ENCODE assay signal across 8 mouse cellular contexts in genomic region chr15:102107689-102108573, GRCm38 (mm10). TPM values are rescaled to one million over a fixed set of nuclear protein-coding genes. Genes with fewer than 3 reads are reported as not detected.
DNase-seq lines count a peak whose midpoint lies in the region; ATAC-seq and TF ChIP-seq lines count a peak whose summit lies in the region.

No protein-coding gene starts in this region.

- H3K9ac ChIP-seq in embryonic facial prominence, embryonic 11.5 days (replicated peaks; ENCODE audit: low read length), result no peak overlapping the region
- H3K9ac ChIP-seq in heart, embryonic 16.5 days (ENCODE audit: low read length), result no peak overlapping the region
- no peak overlapping the region for H3K9ac ChIP-seq in midbrain, embryonic 12.5 days (replicated peaks)

- intact Hi-C loops in left cerebral cortex, postnatal 25 days (cut with DNase I), result loop anchor here (5.0 kb wide), 2 partner anchors 39 to 114 kb away; no protein-coding TSS in a partner anchor

- peaks cover 16% of the 10 kb centered on the region for H3K4me1 ChIP-seq in embryonic facial prominence, embryonic 11.5 days (ENCODE audit: control insufficient read depth, insufficient read depth, low read length)
- H3K4me1 ChIP-seq in heart, embryonic 16.5 days (ENCODE audit: control insufficient read depth, insufficient read depth, low read length), result peaks cover 61% of the 10 kb centered on the region
- H3K4me1 ChIP-seq in midbrain, embryonic 12.5 days, result peaks cover 41% of the 10 kb centered on the region
- H3K4me1 ChIP-seq in thymus, adult 2 months (replicated peaks; ENCODE audit: control insufficient read depth, insufficient read depth, low read length), result peaks cover 18% of the 10 kb centered on the region

- peak; percentile 80 for DNase-seq in right cerebral cortex, postnatal 14 days
- DNase-seq in right cerebral cortex, adult 18-20 months, result no peak
- peak; percentile 78 for DNase-seq in adrenal gland, postnatal 14 days
- DNase-seq in embryonic facial prominence, embryonic 11.5 days (ENCODE audit: low spot score), result peak; percentile 83
- peak; percentile 72 for DNase-seq in left cerebral cortex, postnatal 25 days (ENCODE audit: low spot score in 2 of 2)
- DNase-seq in thymus, adult 2 months, result peak; percentile 79

- H3K4me3 ChIP-seq in embryonic facial prominence, embryonic 11.5 days (ENCODE audit: low read depth, low read length), result no peak overlapping the region
- H3K4me3 ChIP-seq in heart, embryonic 16.5 days (ENCODE audit: low read length), result no peak overlapping the region
- no peak overlapping the region for H3K4me3 ChIP-seq in midbrain, embryonic 12.5 days
- no peak overlapping the region for H3K4me3 ChIP-seq in thymus, adult 2 months (ENCODE audit: control insufficient read depth, insufficient read depth, low read length)

- no peak overlapping the region for H3K4me2 ChIP-seq in embryonic facial prominence, embryonic 11.5 days (ENCODE audit: low read depth, low read length)
- H3K4me2 ChIP-seq in heart, embryonic 16.5 days (ENCODE audit: low read depth, low read length), result no peak overlapping the region
- H3K4me2 ChIP-seq in midbrain, embryonic 12.5 days (replicated peaks), result peak overlapping the region; percentile 58; the same call in 1 of the 2 replicates

- no peaks in the 10 kb centered on the region; the same call in 1 of the 2 replicates for H3K36me3 ChIP-seq in embryonic facial prominence, embryonic 11.5 days (replicated peaks; ENCODE audit: control insufficient read depth, insufficient read depth, low read depth, low read length)
- peaks cover 29% of the 10 kb centered on the region for H3K36me3 ChIP-seq in heart, embryonic 16.5 days (ENCODE audit: control insufficient read depth, insufficient read depth)
- no peaks in the 10 kb centered on the region for H3K36me3 ChIP-seq in midbrain, embryonic 12.5 days
- no peaks in the 10 kb centered on the region for H3K36me3 ChIP-seq in thymus, adult 2 months (ENCODE audit: control insufficient read depth, insufficient read depth, low read length)

- TF ChIP-seq CTCF in thymus, adult 2 months (IDR thresholded peaks at IDR 0.05; ENCODE audit: borderline replicate concordance, control insufficient read depth, extremely low read depth, insufficient read depth, low read length, poor library complexity), result no peak

- no peak for ATAC-seq in embryonic facial prominence, embryonic 11.5 days (replicated peaks; ENCODE audit: insufficient number of reproducible peaks, low FRiP score, low TSS enrichment, low read depth)
- no peak for ATAC-seq in heart, embryonic 16.5 days (replicated peaks; ENCODE audit: extremely low read depth, insufficient read depth, low FRiP score)
- ATAC-seq in midbrain, embryonic 12.5 days (ENCODE audit: low FRiP score, low read depth), result no peak

- H3K27me3 ChIP-seq in embryonic facial prominence, embryonic 11.5 days (ENCODE audit: control insufficient read depth, insufficient read depth, low read length), result no peaks in the 10 kb centered on the region; the same call in 1 of the 2 replicates
- H3K27me3 ChIP-seq in heart, embryonic 16.5 days (ENCODE audit: control insufficient read depth, insufficient read depth, low read length), result no peaks in the 10 kb centered on the region
- H3K27me3 ChIP-seq in midbrain, embryonic 12.5 days, result peaks cover 51% of the 10 kb centered on the region
- H3K27me3 ChIP-seq in thymus, adult 2 months (ENCODE audit: control insufficient read depth, insufficient read depth, low read length), result no peaks in the 10 kb centered on the region

- TF ChIP-seq POLR2A in thymus, adult 2 months (IDR thresholded peaks at IDR 0.05; ENCODE audit: control insufficient read depth, extremely low read depth, insufficient read depth, low read length, poor library complexity), result no peak

- no peaks in the 10 kb centered on the region for H3K9me3 ChIP-seq in embryonic facial prominence, embryonic 11.5 days (replicated peaks; ENCODE audit: control insufficient read depth, low read length)
- no peaks in the 10 kb centered on the region for H3K9me3 ChIP-seq in heart, embryonic 16.5 days (replicated peaks; ENCODE audit: control insufficient read depth, low read length)
- no peaks in the 10 kb centered on the region for H3K9me3 ChIP-seq in midbrain, embryonic 12.5 days

- H3K27ac ChIP-seq in embryonic facial prominence, embryonic 11.5 days (replicated peaks; ENCODE audit: low read depth, low read length), result no peak overlapping the region
- H3K27ac ChIP-seq in heart, embryonic 16.5 days (ENCODE audit: low read length), result peak overlapping the region; percentile 30; the same call in 1 of the 2 replicates
- no peak overlapping the region for H3K27ac ChIP-seq in midbrain, embryonic 12.5 days (replicated peaks)
- no peak overlapping the region for H3K27ac ChIP-seq in thymus, adult 2 months (ENCODE audit: control insufficient read depth, insufficient read depth, low read length)

- 42% methylated on average over 13 of the region's 13 CpGs for WGBS in embryonic facial prominence, embryonic 11.5 days
- 40% methylated on average over 13 of the region's 13 CpGs for WGBS in heart, embryonic 16.5 days
- WGBS in midbrain, embryonic 12.5 days, result 39% methylated on average over 13 of the region's 13 CpGs
- 50% methylated on average over 13 of the region's 13 CpGs for WGBS in thymus, adult 2 months

RNA-seq across cellular contexts. Expression of gene Tns2, which starts 7.7 kb away (rescaled TPM):
- total RNA-seq in adrenal gland, postnatal 14 days (2021), result 83.0 and 121 TPM in 2 replicates
- 14.0 and 14.4 TPM in 2 replicates for polyA plus RNA-seq in embryonic facial prominence, embryonic 11.5 days (2014; fragmentation: Nextera tagmentation; extraction: Ambion mirVana)
- 33.2 and 35.1 TPM in 2 replicates for polyA plus RNA-seq in heart, embryonic 16.5 days (2015; fragmentation: Nextera tagmentation; extraction: Ambion mirVana)
- total RNA-seq in left cerebral cortex, postnatal 25 days (2021), result 10 to 100 TPM; 11.8 to 19.1 TPM
- polyA plus RNA-seq in midbrain, embryonic 12.5 days (2016; fragmentation: Nextera tagmentation; extraction: Ambion mirVana), result 13.3 and 14.1 TPM in 2 replicates
- 15.9 and 26.4 TPM in 2 replicates for polyA plus RNA-seq in thymus, adult 2 months (2012; rRNA removed)

RNA-seq across cellular contexts. Expression of gene Spryd3, which starts 28.1 kb away (rescaled TPM):
- 23.3 and 30.8 TPM in 2 replicates for total RNA-seq in adrenal gland, postnatal 14 days (2021)
- polyA plus RNA-seq in embryonic facial prominence, embryonic 11.5 days (2014; fragmentation: Nextera tagmentation; extraction: Ambion mirVana), result 8.2 and 9.3 TPM in 2 replicates
- 19.8 and 21.8 TPM in 2 replicates for polyA plus RNA-seq in heart, embryonic 16.5 days (2015; fragmentation: Nextera tagmentation; extraction: Ambion mirVana)
- 100 to 1,000 TPM; 142 to 146 TPM for total RNA-seq in left cerebral cortex, postnatal 25 days (2021)
- 19.3 and 20.2 TPM in 2 replicates for polyA plus RNA-seq in midbrain, embryonic 12.5 days (2016; fragmentation: Nextera tagmentation; extraction: Ambion mirVana)
- 40.8 and 43.1 TPM in 2 replicates for polyA plus RNA-seq in thymus, adult 2 months (2012; rRNA removed)

RNA-seq across cellular contexts. Expression of gene Eif4b, which starts 34.4 kb away (rescaled TPM):
- total RNA-seq in adrenal gland, postnatal 14 days (2021), result 224 and 250 TPM in 2 replicates
- polyA plus RNA-seq in embryonic facial prominence, embryonic 11.5 days (2014; fragmentation: Nextera tagmentation; extraction: Ambion mirVana), result 121 and 130 TPM in 2 replicates
- 71.5 and 75.0 TPM in 2 replicates for polyA plus RNA-seq in heart, embryonic 16.5 days (2015; fragmentation: Nextera tagmentation; extraction: Ambion mirVana)
- 100 to 1,000 TPM; 157 to 161 TPM for total RNA-seq in left cerebral cortex, postnatal 25 days (2021)
- 98.7 and 100 TPM in 2 replicates for polyA plus RNA-seq in midbrain, embryonic 12.5 days (2016; fragmentation: Nextera tagmentation; extraction: Ambion mirVana)
- polyA plus RNA-seq in thymus, adult 2 months (2012; rRNA removed), result 99.3 and 108 TPM in 2 replicates

RNA-seq across cellular contexts. Expression of gene Igfbp6, which starts 36.2 kb away (rescaled TPM):
- total RNA-seq in adrenal gland, postnatal 14 days (2021), result 45.7 and 48.0 TPM in 2 replicates
- 0.70 TPM in 1 of 2 replicates, not detected in the other for polyA plus RNA-seq in embryonic facial prominence, embryonic 11.5 days (2014; fragmentation: Nextera tagmentation; extraction: Ambion mirVana)
- polyA plus RNA-seq in heart, embryonic 16.5 days (2015; fragmentation: Nextera tagmentation; extraction: Ambion mirVana), result 11.9 and 15.0 TPM in 2 replicates
- 10 to 100 TPM; 36.5 to 43.1 TPM for total RNA-seq in left cerebral cortex, postnatal 25 days (2021)
- 0.32 and 0.42 TPM in 2 replicates for polyA plus RNA-seq in midbrain, embryonic 12.5 days (2016; fragmentation: Nextera tagmentation; extraction: Ambion mirVana)
- polyA plus RNA-seq in thymus, adult 2 months (2012; rRNA removed), result 17.8 and 30.2 TPM in 2 replicates

RNA-seq across cellular contexts. Expression of gene Soat2, which starts 42.4 kb away (rescaled TPM):
- total RNA-seq in adrenal gland, postnatal 14 days (2021), result 0.26 and 4.7 TPM in 2 replicates
- 0.10 TPM in 1 of 2 replicates, not detected in the other for polyA plus RNA-seq in embryonic facial prominence, embryonic 11.5 days (2014; fragmentation: Nextera tagmentation; extraction: Ambion mirVana)
- 0.24 and 0.42 TPM in 2 replicates for polyA plus RNA-seq in heart, embryonic 16.5 days (2015; fragmentation: Nextera tagmentation; extraction: Ambion mirVana)
- under 1 TPM in 1 of 2 experiments, not detected in 1; 0.14 TPM for total RNA-seq in left cerebral cortex, postnatal 25 days (2021)
- polyA plus RNA-seq in midbrain, embryonic 12.5 days (2016; fragmentation: Nextera tagmentation; extraction: Ambion mirVana), result 0.10 and 0.14 TPM in 2 replicates
- polyA plus RNA-seq in thymus, adult 2 months (2012; rRNA removed), result 3.8 and 4.1 TPM in 2 replicates
